Mouse (Mus musculus) embryonic fibroblast, embryonic 13.5 days (primary cell): ENCODE data around the gene Irf3. TPM values are rescaled to one million over a fixed set of nuclear protein-coding genes. Genes with fewer than 3 reads are reported as not detected.

ENCODE experiments used
- H3K27ac ChIP-seq: 2 replicates; pipeline ENCODE4 v1.5.1; 2012; ENCODE audit warnings: low read length, control low read depth, inconsistent platforms; ENCODE audit not compliant: insufficient read depth
- H3K4me1 ChIP-seq: 2 replicates; pipeline ENCODE4 v1.6.1; 2011; ENCODE audit warnings: low read length; ENCODE audit not compliant: control insufficient read depth, insufficient read depth
- H3K4me3 ChIP-seq: 2 replicates; pipeline ENCODE4 v1.5.1; 2011; ENCODE audit warnings: mild to moderate bottlenecking, control low read depth, low read length; ENCODE audit not compliant: insufficient read depth
- CTCF ChIP-seq: IDR thresholded peaks from 2 replicates; pipeline ENCODE4 v1.5.1; 2011; ENCODE audit warnings: mild to moderate bottlenecking, control low read depth, low read length, moderate library complexity, borderline replicate concordance; ENCODE audit not compliant: insufficient read depth
- POLR2A ChIP-seq: IDR thresholded peaks from 2 replicates; pipeline ENCODE4 v1.6.1; 2011; ENCODE audit warnings: low read depth, mild to moderate bottlenecking, control low read depth, low read length, moderate library complexity
- polyA plus RNA-seq: library from polyadenylated mRNA; stranded (reverse); fragments of >200 nt; gene quantifications from 2 replicates; pipeline ENCODE4 v1.2.4, GENCODE M21; 2011; ENCODE audit warnings: low read depth; ENCODE audit not compliant: missing spikeins, insufficient read length

Irf3 gene
- polyA plus RNA-seq, 1 experiment, result 62.2 TPM

DNA sequence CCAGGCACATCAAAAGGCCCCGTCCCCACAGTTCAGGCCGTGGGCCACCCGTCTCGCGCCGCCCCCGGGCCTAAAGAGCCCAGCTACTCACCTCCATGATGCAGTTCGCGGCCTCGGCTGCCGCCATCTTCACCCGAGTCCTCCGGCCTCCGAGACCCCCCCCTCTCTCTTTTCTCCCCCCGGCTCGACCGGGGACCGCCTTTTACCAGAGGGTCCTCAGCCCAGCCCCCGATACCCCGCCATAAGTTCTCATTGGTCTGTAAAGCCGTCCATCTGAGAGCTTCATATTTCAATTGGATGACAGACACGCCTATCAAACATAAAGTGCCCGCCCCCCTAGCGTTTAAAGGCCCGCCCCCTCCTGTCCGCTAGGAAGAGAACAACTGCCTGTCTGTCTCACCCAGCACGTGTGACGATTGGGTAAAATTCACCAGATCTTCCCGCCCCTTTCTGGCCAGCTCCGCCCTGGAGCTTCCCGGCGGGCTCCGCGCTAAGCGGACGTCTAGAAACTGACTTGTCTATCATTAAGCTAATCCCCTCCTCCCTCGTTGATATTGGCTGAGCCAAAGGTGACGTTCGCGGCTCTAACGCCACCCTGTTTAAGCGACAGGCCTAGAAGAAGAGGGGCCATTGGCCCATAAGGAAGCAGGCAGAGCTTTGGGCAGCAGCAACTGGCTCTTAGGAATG, 11.1 kb upstream of the Irf3 start, which contains the start of gene Prmt1:
Prmt1 (minus strand) TSS at position 377 of the 687 bp plus-strand sequence.
- H3K27ac ChIP-seq, result peak within 1 kb of the TSS; percentile 87
- peak within 1 kb of the TSS; percentile 95 for H3K4me3 ChIP-seq
- TF ChIP-seq POLR2A (peak; percentile 83), CTCF (no peak)
- no peaks in the 10 kb centered on the region for H3K4me1 ChIP-seq

DNA sequence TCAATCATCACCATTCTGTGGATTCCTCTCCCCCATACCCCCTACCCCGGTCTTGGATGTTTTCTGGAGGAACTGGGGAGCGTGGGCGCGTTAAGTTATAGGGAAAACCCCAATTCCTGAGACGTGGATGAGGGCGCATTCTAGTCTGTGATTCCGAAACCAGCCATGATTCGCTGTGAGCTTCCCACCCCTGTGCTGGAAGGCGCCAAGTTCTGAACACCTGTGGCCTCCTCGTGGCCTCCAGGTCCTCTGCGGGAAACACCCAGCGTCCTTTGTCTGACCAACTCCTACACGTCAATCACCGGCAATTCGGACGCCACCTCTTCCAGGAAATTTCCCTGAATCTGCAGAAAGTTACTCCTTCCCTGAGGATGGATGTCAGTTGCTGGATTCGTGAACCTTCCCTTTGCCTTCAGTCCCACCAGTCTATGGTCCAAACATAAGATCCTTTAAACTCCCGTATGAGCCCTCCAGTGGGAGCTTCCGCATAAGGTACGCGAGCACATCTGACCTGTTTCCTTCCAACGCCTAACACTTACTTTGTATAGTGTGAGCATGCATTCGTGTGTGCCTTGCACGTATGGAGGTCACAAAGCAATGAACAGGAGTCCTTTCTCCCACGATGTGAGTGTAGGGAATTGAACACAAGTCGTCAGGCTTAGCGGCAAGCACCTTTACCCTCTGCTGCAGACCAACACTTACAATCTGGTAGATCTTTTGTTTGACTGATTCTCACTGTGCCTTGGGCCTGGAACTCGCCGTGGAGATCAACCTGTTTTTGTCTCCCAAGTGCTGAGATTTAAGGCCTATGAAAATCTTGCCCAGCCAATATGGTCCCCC, 10.3 kb upstream of the Irf3 start:
- Histone ChIP-seq H3K4me1 (no peaks in the 10 kb centered on the region), H3K27ac (peak overlapping the region; percentile 85), H3K4me3 (peak overlapping the region; percentile 79)
- TF ChIP-seq CTCF (no peak), POLR2A (peak; percentile 82)

DNA sequence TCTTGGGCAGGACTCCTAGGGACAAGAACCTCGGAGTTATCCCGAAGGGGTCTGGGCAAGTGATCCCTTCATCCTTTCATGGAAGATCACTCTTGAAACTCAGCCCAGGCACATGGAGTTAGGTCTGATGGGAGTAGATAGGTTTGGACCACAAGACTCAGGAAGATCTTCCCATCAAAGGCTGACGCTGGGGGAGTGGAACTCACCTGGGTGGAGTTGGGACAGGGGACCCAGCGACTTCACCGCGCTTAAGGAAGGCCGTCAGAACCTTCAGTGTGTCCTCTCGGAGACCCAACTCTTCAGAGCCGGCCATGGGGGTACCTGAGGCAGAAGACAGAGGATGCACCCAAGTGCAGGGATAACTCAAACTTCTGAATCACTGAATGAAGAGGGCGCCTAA, 776 bp upstream of the Irf3 start:
- TF ChIP-seq POLR2A (no peak), CTCF (no peak)
- peak overlapping the region; percentile 85 for H3K4me3 ChIP-seq
- H3K27ac ChIP-seq, result 0 out of 2 replicates have a peak overlapping the region, but pooled peaks have one; percentile 8
- 0 out of 2 replicates have a peak, but pooled peaks cover 3% of the 10 kb centered on the region for H3K4me1 ChIP-seq

DNA sequence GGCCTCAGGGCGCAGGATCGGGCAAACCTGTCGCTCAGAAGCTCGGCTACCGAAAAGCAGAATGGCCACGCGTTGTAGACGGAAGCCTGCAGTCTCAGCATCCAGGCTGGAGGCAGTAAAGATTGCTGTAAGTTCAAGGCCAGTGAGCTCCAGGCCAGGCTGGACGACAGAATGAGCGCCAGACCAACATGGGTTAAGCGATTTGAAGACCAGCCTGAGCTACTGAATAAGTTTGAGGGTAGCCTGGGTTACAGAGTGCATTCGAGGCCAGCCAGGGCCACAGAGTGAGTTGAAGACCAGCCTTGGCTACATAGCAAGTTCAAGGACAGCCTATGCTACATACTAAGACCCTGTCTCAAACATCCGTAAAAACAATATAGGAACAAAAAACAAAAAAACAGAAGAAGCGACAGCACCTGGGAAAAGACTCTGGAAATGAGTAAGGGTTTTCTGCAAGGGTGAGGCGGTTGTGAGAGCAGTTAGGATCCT, 536 bp downstream of the Irf3 start:
- no peak for TF ChIP-seq CTCF
- no peak; the same call in 1 of the 2 replicates for TF ChIP-seq POLR2A
- Histone ChIP-seq H3K4me3 (peak overlapping the region; percentile 81), H3K27ac (peak overlapping the region; percentile 81), H3K4me1 (peaks cover 3% of the 10 kb centered on the region; the same call in 1 of the 2 replicates)

DNA sequence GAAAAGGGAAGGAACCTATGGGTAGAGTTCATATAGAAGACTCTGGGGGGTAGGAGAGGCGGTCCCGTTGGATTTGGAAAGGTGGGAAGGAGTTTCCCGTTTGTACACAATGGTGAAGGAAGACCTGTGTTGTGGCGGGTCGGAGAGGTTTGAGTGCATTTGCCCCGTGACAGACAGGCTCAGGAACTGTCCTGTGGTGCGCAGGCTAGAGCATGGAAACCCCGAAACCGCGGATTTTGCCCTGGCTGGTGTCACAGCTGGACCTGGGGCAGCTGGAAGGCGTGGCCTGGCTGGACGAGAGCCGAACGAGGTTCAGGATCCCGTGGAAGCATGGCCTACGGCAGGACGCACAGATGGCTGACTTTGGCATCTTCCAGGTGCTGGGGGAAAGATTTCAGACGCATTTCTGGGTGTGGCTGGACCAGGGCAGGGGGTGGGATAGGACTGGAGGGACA, 1.1 kb downstream of the Irf3 start, which contains the start of gene Bcl2l12:
Bcl2l12 (minus strand) TSS at position 212 of the 455 bp plus-strand sequence.
- no peak for TF ChIP-seq CTCF
- peak; percentile 53 for TF ChIP-seq POLR2A
- H3K4me1 ChIP-seq, result peaks cover 3% of the 10 kb centered on the region; the same call in 1 of the 2 replicates
- H3K27ac ChIP-seq, result peak within 1 kb of the TSS; percentile 81
- H3K4me3 ChIP-seq, result peak within 1 kb of the TSS; percentile 81

DNA sequence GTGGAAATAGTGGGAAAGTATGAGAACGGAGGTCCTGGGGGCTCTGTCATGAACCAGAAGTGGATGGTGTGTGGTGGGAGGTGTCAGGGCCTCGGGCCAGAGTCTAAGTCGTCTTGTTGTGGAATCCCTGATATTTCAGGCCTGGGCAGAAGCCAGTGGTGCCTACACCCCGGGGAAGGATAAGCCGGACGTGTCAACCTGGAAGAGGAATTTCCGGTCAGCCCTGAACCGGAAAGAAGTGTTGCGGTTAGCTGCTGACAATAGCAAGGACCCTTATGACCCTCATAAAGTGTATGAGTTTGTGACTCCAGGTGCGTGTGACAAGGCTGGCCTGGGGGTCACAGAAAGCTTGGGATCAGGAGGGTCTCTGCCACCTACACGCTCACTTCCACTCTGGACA, 2.3 kb downstream of the Irf3 start:
- Histone ChIP-seq H3K4me1 (peaks cover 3% of the 10 kb centered on the region; the same call in 1 of the 2 replicates), H3K4me3 (no peak overlapping the region), H3K27ac (no peak overlapping the region)
- no peak for TF ChIP-seq CTCF
- no peak for TF ChIP-seq POLR2A

DNA sequence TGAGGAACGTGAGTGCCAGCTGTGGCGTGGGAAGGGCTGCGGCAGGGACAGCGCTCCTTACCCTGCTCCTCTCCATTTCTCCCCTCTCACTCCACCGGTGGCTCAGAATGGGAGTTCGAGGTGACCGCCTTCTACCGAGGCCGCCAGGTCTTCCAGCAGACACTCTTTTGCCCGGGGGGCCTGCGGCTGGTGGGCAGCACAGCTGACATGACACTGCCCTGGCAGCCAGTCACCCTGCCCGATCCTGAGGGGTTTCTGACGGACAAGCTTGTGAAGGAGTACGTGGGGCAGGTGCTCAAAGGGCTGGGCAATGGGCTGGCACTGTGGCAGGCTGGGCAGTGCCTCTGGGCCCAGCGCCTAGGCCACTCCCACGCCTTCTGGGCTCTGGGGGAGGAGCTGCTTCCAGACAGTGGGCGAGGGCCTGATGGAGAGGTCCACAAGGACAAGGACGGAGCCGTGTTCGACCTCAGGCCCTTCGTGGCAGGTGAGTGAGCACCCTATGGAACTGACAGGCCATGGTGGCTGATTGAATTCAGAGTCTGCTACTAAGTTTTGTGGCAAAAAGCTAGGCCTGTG, 3.2 kb downstream of the Irf3 start:
- Histone ChIP-seq H3K4me1 (peaks cover 3% of the 10 kb centered on the region; the same call in 1 of the 2 replicates), H3K27ac (no peak overlapping the region), H3K4me3 (no peak overlapping the region)
- TF ChIP-seq POLR2A (0 out of 2 replicates have a peak, but pooled peaks have one; percentile 6), CTCF (no peak)

DNA sequence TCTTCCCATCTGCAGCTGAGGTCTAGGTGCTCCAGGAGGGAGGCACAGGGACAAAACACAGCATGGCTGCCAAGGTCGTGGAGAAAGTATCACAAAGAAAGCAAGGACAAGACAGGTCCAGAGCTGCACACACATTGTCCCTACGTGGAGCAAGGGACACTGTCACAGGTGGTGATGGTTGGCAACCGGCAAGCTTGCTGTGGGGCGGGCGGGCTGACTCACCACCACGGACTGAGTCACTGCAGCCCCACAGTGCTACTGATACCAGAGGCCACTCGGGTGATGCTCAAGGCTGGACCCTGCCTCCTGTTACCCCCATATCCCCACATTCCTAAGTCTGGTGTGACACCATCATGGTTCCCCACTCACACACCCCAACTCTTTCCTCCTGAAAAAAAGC, 5.0 kb downstream of the Irf3 start:
- Histone ChIP-seq H3K27ac (no peak overlapping the region), H3K4me1 (peaks cover 3% of the 10 kb centered on the region; the same call in 1 of the 2 replicates), H3K4me3 (no peak overlapping the region)
- TF ChIP-seq POLR2A, result peak; percentile 37
- TF ChIP-seq CTCF, result no peak

DNA sequence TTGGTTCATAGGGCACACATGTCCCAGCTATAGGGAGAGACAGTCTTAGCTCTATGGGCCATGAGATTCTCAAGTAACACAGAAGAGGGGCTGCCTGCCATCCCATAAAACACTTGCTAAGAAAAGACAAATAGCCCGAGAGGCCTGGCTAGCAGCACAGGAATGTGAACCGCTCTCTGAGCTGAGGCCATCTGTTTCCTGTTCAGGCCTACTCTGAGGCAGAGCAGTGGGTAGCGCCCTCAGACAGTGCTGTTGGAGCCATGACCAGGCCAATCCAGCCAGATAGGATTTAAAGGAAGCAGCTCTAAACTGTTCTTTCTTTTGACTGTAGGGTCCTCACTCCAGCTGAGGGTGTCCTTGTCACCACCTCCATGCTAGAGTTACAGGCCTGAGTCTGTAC, 7.1 kb downstream of the Irf3 start:
- Histone ChIP-seq H3K4me1 (peaks cover 3% of the 10 kb centered on the region; the same call in 1 of the 2 replicates), H3K27ac (no peak overlapping the region), H3K4me3 (no peak overlapping the region)
- TF ChIP-seq CTCF (no peak), POLR2A (no peak)
